Mouse (Mus musculus) forebrain, embryonic 15.5 days (tissue): ENCODE measurements around the gene Zp3. TPM values are rescaled to one million over a fixed set of nuclear protein-coding genes. Genes with fewer than 3 reads are reported as not detected.
A peak's percentile ranks its signal among the peaks of the same experiment; 100 is the strongest.

ENCODE experiments used
- ATAC-seq: fragments of 200-750 bp; cut with Nextera tagmentation; replicated peaks from 2 replicates; pipeline ENCODE4 v1.8.0; 2017; ENCODE audit warnings: mild to moderate bottlenecking, moderate TSS enrichment, moderate library complexity
- H3K27ac ChIP-seq: fragments of 300-500 bp; sonication (generic); replicated peaks from 2 replicates; pipeline ENCODE4 v1.5.1; 2015; ENCODE audit warnings: mild to moderate bottlenecking, inconsistent platforms
- H3K27me3 ChIP-seq: fragments of 300-500 bp; sonication (generic); 2 replicates; pipeline ENCODE4 v1.6.1; 2015; ENCODE audit warnings: inconsistent platforms
- H3K36me3 ChIP-seq: fragments of 300-500 bp; sonication (generic); 2 replicates; pipeline ENCODE4 v1.6.1; 2015; ENCODE audit warnings: mild to moderate bottlenecking, inconsistent platforms
- H3K4me1 ChIP-seq: fragments of 300-500 bp; sonication (generic); 2 replicates; pipeline ENCODE4 v1.6.1; 2015; ENCODE audit warnings: inconsistent platforms
- H3K4me2 ChIP-seq: fragments of 300-500 bp; sonication (generic); replicated peaks from 2 replicates; pipeline ENCODE4 v1.6.1; 2015; ENCODE audit warnings: mild to moderate bottlenecking, inconsistent platforms
- H3K4me3 ChIP-seq: fragments of 300-500 bp; sonication (generic); 2 replicates; pipeline ENCODE4 v1.5.1; 2015; ENCODE audit warnings: mild to moderate bottlenecking, inconsistent platforms
- H3K9ac ChIP-seq: fragments of 300-500 bp; sonication (generic); replicated peaks from 2 replicates; pipeline ENCODE4 v1.6.1; 2015; ENCODE audit warnings: mild to moderate bottlenecking, inconsistent platforms
- H3K9me3 ChIP-seq: fragments of 300-500 bp; sonication (generic); 2 replicates; pipeline ENCODE4 v1.6.1; 2016; ENCODE audit warnings: inconsistent platforms
- WGBS: fragments of 180-500 bp; shearing (Covaris S2); methylation state at CpG from one replicate; pipeline ENCODE4 v1.1.7; 2015; ENCODE audit warnings: mixed read lengths; 5-methylcytosine and 5-hydroxymethylcytosine counted together
- polyA plus RNA-seq: library from polyadenylated mRNA; unstranded; fragments of >200 nt; fragmentation: Nextera tagmentation; extraction: Ambion mirVana; gene quantifications from 2 replicates; pipeline ENCODE4 v1.2.1, GENCODE M21; 2015

Gene Zp3
- polyA plus RNA-seq, 1 experiment from 2014 or later, result not detected

GRCm38 (mm10) chr5:135950710-135951412 lies 29.0 kb upstream of the Zp3 start:
- Histone ChIP-seq H3K27me3 (no peaks in the 10 kb centered on the region), H3K9me3 (no peaks in the 10 kb centered on the region), H3K4me2 (no peak overlapping the region), H3K4me3 (no peak overlapping the region), H3K9ac (no peak overlapping the region), H3K36me3 (no peaks in the 10 kb centered on the region), H3K4me1 (peaks cover 5% of the 10 kb centered on the region), H3K27ac (no peak overlapping the region)
- ATAC-seq, result no peak
- 87% methylated on average over 11 of the region's 11 CpGs for WGBS

DNA sequence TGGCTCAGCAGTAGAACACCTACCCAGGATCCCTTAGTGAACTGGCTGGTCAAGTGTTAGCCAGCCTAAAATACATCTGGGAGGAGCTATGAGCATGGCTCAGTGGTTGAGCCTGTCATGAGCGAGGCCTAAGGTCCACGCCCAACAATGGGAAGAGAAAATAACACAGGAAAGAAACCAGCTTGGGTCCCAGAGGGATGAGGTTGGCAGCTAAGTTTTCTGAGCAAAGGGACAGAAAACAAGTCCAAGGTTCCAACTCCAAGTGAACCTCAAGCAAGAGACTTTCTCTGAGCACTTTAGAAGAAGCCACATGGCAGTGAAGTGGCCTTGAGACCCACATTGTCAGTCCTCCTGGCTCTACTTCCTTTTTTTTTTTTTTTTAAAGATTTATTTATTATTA lies 28.2 kb upstream of the Zp3 start:
- no peaks in the 10 kb centered on the region for H3K9me3 ChIP-seq
- no peak overlapping the region for H3K9ac ChIP-seq
- H3K4me3 ChIP-seq, result no peak overlapping the region
- WGBS, result 92% methylated on average over 2 of the region's 2 CpGs
- H3K4me1 ChIP-seq, result 0 out of 2 replicates have a peak, but pooled peaks cover under 1% of the 10 kb centered on the region
- no peaks in the 10 kb centered on the region for H3K27me3 ChIP-seq
- no peak overlapping the region for H3K4me2 ChIP-seq
- no peaks in the 10 kb centered on the region for H3K36me3 ChIP-seq
- no peak overlapping the region for H3K27ac ChIP-seq
- ATAC-seq, result no peak

DNA sequence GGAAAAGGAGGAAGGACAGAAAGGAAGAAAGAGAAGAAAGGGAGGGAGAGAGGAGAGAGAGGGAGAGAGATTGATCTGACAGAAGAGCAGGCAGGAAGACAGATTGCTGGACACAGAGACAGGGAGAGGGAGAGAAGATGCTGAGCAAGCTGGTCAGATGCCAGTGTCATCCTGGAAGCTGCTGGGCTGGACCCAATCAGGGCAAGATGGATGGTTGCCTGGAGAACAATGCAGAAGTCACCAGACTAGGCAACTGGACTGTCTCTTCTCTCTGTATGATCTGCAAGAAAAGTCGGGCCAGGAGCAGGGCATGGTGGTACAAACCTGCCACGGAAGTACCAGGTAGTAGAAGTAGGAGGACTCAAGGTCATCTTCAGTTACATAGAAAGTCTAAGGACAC lies 27.1 kb upstream of the Zp3 start:
- H3K27me3 ChIP-seq, result no peaks in the 10 kb centered on the region
- no peaks in the 10 kb centered on the region for H3K36me3 ChIP-seq
- H3K27ac ChIP-seq, result no peak overlapping the region
- peaks cover 7% of the 10 kb centered on the region; the same call in 1 of the 2 replicates for H3K4me1 ChIP-seq
- no peak overlapping the region for H3K9ac ChIP-seq
- no peak for ATAC-seq
- H3K4me3 ChIP-seq, result no peak overlapping the region
- 89% methylated on average over 2 of the region's 2 CpGs for WGBS
- no peaks in the 10 kb centered on the region for H3K9me3 ChIP-seq
- H3K4me2 ChIP-seq, result no peak overlapping the region

- WGBS, result 86% methylated on average over 9 of the region's 9 CpGs
These were observed 23.3 kb upstream of the Zp3 start for GRCm38 (mm10) chr5:135956300-135957206.

DNA sequence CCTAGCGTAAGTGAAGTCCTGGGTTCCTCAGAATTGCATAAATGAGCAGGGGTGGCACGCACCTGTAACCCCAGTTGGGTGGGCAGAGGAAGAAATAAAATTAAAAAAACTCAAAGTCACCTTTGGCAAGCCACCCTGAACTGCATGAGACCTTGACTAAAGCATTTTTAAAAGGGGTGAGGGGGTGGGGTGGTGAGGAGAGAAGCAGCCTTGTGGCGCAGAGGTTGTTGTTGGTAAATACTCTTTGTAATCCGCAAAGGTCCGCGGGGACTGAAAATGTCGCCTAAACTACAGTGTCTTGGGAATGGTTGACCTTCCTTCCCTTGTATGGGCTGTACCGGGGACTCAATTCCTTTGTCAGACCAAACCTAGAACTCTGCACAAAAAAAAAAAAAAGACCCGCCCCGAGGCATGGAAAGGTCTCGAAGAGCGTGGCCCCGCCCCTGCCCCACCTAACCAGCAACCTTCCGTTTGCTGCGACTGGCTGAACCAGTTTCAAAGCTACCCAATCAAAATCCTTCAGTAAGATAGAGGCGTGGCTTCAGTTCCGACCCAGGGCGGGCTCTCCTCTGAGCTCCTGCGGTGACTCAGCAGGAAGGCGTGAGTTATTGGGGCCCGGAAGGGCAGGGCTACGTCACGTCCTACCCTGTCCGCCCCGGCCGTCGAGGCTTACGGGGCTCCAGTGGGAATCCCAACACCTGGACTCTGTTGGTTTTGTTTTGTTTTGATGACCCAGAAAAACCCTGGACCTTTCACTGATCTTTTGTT lies 22.5 kb upstream of the Zp3 start:
- 8% methylated on average over 28 of the region's 28 CpGs for WGBS
- H3K27ac ChIP-seq, result peak overlapping the region; percentile 75
- H3K9ac ChIP-seq, result peak overlapping the region; percentile 35
- H3K4me1 ChIP-seq, result peaks cover 13% of the 10 kb centered on the region
- peak overlapping the region; percentile 56 for H3K4me2 ChIP-seq
- ATAC-seq, result peak; percentile 75
- H3K4me3 ChIP-seq, result peak overlapping the region; percentile 41
- no peaks in the 10 kb centered on the region for H3K27me3 ChIP-seq
- H3K9me3 ChIP-seq, result no peaks in the 10 kb centered on the region
- no peaks in the 10 kb centered on the region for H3K36me3 ChIP-seq

More at GRCm38 (mm10) chr5:135956300-135957206, 23.3 kb upstream of the Zp3 start:
- no peaks in the 10 kb centered on the region for H3K27me3 ChIP-seq
- peak overlapping the region; percentile 56 for H3K4me2 ChIP-seq
- H3K9me3 ChIP-seq, result no peaks in the 10 kb centered on the region
- no peak for ATAC-seq
- peak overlapping the region; percentile 75 for H3K27ac ChIP-seq
- peaks cover 7% of the 10 kb centered on the region; the same call in 1 of the 2 replicates for H3K4me1 ChIP-seq
- no peak overlapping the region for H3K9ac ChIP-seq
- peak overlapping the region; percentile 41; the same call in 1 of the 2 replicates for H3K4me3 ChIP-seq
- no peaks in the 10 kb centered on the region for H3K36me3 ChIP-seq

DNA sequence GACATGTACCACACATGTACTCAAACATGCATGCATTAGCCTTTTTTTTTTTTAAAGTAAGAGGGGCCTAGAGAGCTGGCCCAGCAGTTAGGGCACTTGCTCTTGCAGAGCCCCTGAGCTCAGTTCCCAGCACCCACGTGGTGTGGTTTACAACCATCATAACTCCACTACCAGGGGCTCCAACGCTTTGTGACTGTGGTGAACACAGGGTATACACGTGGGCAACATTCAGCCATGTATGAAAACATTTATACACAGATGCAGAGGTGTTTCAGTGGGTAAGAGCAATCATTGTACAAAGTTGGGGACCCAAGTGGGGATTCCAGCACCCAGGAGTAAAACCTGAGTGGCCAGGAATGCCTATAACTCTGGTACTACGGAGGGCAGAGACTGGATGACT lies 21.5 kb upstream of the Zp3 start:
- Histone ChIP-seq H3K27ac (peak overlapping the region; percentile 75), H3K4me3 (no peak overlapping the region)
- WGBS, result 88% methylated on average over 4 of the region's 4 CpGs

GRCm38 (mm10) chr5:135959911-135960310 lies 20.0 kb upstream of the Zp3 start:
- peaks cover 19% of the 10 kb centered on the region for H3K4me1 ChIP-seq
- H3K9me3 ChIP-seq, result no peaks in the 10 kb centered on the region
- 91% methylated on average over 7 of the region's 7 CpGs for WGBS
- H3K27ac ChIP-seq, result no peak overlapping the region
- no peaks in the 10 kb centered on the region for H3K36me3 ChIP-seq
- no peak overlapping the region for H3K4me3 ChIP-seq
- H3K9ac ChIP-seq, result no peak overlapping the region
- no peaks in the 10 kb centered on the region for H3K27me3 ChIP-seq
- no peak for ATAC-seq
- H3K4me2 ChIP-seq, result no peak overlapping the region

More for the DNA sequence above, 21.5 kb upstream of the Zp3 start:
- H3K27me3 ChIP-seq, result no peaks in the 10 kb centered on the region
- H3K36me3 ChIP-seq, result no peaks in the 10 kb centered on the region
- H3K4me1 ChIP-seq, result peaks cover 18% of the 10 kb centered on the region
- no peak overlapping the region for H3K4me2 ChIP-seq
- no peaks in the 10 kb centered on the region for H3K9me3 ChIP-seq
- H3K9ac ChIP-seq, result no peak overlapping the region
- ATAC-seq, result no peak

GRCm38 (mm10) chr5:135960909-135961635 lies 18.8 kb upstream of the Zp3 start:
- Histone ChIP-seq H3K4me3 (no peak overlapping the region), H3K4me1 (peaks cover 24% of the 10 kb centered on the region), H3K27ac (peak overlapping the region; percentile 97), H3K27me3 (0 out of 2 replicates have a peak, but pooled peaks cover 4% of the 10 kb centered on the region), H3K9me3 (no peaks in the 10 kb centered on the region), H3K36me3 (no peaks in the 10 kb centered on the region), H3K4me2 (no peak overlapping the region), H3K9ac (no peak overlapping the region)
- ATAC-seq, result no peak
- WGBS, result 97% methylated on average over 15 of the region's 15 CpGs

DNA sequence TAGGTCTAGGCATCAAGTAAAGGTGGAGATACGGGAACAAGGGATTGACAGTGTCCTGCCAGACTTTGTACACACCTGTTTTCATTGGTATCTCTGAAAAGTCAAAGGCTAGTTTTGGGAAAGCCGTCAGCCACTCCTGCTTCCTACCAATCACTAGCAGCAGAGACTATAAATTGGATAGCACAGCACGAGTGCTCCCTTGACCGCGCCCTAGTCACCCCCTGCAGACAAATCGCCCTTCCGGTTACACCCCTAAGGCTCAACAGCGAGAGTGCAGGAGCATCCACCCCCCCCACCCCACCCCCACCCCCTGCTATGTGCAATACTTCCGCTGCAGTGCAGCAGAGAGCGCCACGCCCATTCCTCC lies 17.8 kb upstream of the Zp3 start:
- H3K9ac ChIP-seq, result peak overlapping the region; percentile 43
- ATAC-seq, result no peak
- 0% methylated on average over 11 of the region's 11 CpGs for WGBS

DNA sequence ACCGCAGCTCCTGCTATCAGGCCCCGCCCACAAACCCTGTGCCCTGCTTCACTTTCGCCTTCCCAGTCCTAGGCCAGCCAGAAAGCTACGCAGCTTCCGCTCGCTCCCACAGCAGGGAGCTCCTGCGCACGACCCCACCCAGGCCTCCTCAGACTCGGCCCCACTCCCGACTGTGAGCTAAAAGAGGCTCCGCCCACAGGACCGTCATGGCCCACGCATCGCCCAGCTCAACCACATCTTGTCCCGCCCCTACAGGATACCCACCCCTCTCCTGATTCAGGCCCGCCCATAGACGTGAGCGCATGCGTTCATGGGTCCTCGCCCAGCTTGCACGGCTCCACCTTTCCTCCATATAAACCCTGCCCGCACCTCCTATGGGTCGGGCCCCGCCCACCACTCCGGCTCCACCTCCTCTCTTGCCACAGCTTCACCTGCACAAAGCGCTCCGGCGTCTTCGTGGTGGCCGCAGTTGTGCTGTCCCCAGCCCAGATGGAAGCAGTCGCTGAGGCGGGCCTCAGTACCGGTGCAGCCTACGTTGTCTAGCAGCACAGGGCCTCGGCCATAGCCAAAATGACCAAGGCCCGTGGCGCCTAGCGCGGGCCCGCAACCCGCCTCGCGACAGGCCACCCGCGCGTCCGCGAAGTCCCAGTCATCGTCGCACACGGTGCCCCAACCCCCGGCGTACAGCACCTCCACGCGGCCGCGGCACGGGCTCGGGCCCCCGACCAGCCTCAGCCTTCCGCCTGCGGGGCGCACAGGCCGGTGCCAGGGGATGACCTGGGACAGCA lies 17.2 kb upstream of the Zp3 start:
- Histone ChIP-seq H3K4me3 (peak overlapping the region; percentile 64), H3K9me3 (no peaks in the 10 kb centered on the region), H3K4me1 (peaks cover 17% of the 10 kb centered on the region), H3K27me3 (0 out of 2 replicates have a peak, but pooled peaks cover 4% of the 10 kb centered on the region), H3K4me2 (peak overlapping the region; percentile 99), H3K27ac (peak overlapping the region; percentile 97), H3K9ac (peak overlapping the region; percentile 87), H3K36me3 (no peaks in the 10 kb centered on the region)
- under 1% methylated on average over 64 of the region's 64 CpGs for WGBS
- ATAC-seq, result peak; percentile 97

More for the DNA sequence above, 17.8 kb upstream of the Zp3 start:
- H3K27ac ChIP-seq, result peak overlapping the region; percentile 97
- no peaks in the 10 kb centered on the region for H3K9me3 ChIP-seq
- H3K4me1 ChIP-seq, result peaks cover 19% of the 10 kb centered on the region
- peak overlapping the region; percentile 64 for H3K4me3 ChIP-seq
- no peaks in the 10 kb centered on the region for H3K36me3 ChIP-seq
- peak overlapping the region; percentile 99 for H3K4me2 ChIP-seq
- 0 out of 2 replicates have a peak, but pooled peaks cover 4% of the 10 kb centered on the region for H3K27me3 ChIP-seq
